16 mouse cellular contexts compared by ENCODE assay signal in the genomic region with DNA sequence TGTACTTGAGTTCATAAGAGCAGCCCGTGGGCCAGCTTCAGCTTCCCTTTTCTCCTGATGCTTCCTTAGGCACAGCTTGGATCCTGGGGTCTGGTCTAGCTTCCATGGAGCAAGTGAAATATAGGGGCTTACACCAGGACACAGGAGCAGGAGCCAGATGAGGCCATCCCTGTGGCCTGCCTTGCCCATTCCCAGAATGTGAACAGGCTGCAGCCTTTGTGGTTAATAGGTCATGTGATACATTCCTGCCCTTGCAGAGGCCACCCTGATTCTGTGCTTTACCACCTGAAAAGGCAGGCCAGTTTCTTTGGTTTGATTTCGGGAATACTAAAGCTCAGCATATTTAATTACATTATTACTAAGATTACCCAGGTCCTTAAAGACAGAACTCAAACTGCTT.
"Had no signal": no experiment of that assay in that cellular context is flagged by ENCODE, and none has a peak within 500 bp of the region (broad histone marks: within the 10 kb centered on the region; RNA-seq: fewer than 3 reads in every experiment).

No protein-coding gene starts in this region.

- DNase-seq: retina, postnatal 1 day; right cerebral cortex, adult 18-20 months; right cerebral cortex, postnatal 14 days; right cerebral cortex, postnatal 25 days; right cerebral cortex, postnatal 4 days; spleen, adult 18-20 months; thymus, adult 18-20 months; thymus, adult 2 months; thymus, postnatal 14 days; thymus, postnatal 25 days; thymus, postnatal 36 days; thymus, postnatal 4 days had no signal

- H3K4me2 ChIP-seq: neural tube, embryonic 13.5 days; neural tube, embryonic 15.5 days; stomach, embryonic 15.5 days had no signal

- H3K9ac ChIP-seq: neural tube, embryonic 13.5 days; neural tube, embryonic 15.5 days; stomach, embryonic 15.5 days had no signal

- H3K9me3 ChIP-seq: neural tube, embryonic 13.5 days; neural tube, embryonic 15.5 days; stomach, embryonic 15.5 days had no signal

- H3K4me3 ChIP-seq: neural tube, embryonic 13.5 days; neural tube, embryonic 15.5 days; stomach, embryonic 15.5 days had no signal

- H3K27me3 ChIP-seq: neural tube, embryonic 13.5 days; neural tube, embryonic 15.5 days; stomach, embryonic 15.5 days had no signal

- H3K27ac ChIP-seq: neural tube, embryonic 13.5 days; neural tube, embryonic 15.5 days; stomach, embryonic 15.5 days; stomach, postnatal 0 days had no signal

- H3K4me1 ChIP-seq: neural tube, embryonic 15.5 days; stomach, embryonic 15.5 days had no signal

- H3K36me3 ChIP-seq: stomach, embryonic 15.5 days had no signal
